Mouse (Mus musculus) T-cell, adult 2 months (primary cell): ENCODE data around the gene Arhgap32.

ENCODE experiments used
- DNase-seq: peaks from one replicate; pipeline ENCODE4 v3.0.0; 2022; ENCODE audit warnings: low spot score

The Arhgap32 gene

DNA sequence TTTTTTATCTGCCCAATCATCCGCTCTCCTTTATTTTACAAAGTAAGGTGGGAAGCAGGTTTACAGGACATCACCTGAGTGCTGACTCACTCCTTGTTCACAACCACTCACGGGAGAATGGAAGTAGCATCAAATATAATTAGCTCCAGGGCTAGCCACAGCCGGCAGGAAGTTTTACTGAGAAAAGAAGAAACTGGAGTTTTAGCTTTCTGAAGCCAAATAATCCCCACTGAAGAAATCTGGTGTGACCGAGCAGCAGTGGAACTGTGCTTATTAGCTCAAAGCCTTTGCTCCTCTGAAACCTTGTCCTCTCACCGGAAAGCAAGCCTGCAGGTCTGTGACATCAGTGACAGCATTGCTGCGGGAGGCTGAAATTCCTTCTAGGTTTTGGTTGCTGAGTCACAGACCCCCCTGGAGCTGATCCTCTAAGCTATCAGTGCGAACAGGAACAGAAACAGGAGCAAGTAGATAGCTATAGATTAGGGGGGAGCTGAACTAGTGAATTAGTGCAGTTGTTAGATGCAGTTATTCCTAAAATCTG lies 88.6 kb downstream of the Arhgap32 start:
- DNase-seq: no peak

DNA sequence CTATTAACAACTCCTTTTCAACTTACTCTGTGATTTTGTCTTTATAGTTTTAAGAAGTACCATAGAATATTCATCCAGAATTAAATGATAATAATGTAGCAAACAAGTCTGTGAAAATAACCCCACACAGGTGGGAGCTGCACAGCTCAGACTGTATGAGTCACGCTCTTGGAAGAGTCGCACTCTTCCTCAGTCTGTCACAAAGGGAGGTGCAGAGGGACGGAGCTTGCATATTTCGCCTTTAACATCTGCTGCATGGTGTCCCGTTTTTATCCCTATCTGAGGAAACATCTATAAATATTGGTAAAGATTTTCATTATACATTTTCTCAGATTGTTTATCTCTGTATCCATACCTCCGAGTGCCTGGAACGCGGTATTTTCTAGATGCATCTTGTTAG lies 91.2 kb downstream of the Arhgap32 start:
- no peak for DNase-seq

DNA sequence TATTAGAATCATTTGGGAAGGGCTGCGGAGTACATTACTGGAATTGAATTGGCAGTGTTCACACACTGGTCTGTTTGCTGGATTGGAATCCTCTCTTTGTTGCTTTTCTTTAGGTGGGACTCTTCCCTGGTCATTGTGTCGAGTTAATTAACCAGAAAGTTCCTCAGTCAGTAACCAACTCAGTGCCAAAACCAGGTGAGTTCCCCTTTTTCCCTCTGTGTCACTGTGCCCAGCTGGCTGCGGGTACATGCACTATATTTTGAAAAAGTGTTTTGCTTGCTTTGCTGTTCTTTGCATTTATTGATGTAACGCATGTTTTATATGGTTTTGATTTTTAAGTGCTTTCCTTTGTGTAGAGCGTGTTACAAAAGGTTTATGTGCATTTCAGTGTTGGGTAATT lies 92.1 kb downstream of the Arhgap32 start:
- no peak for DNase-seq

DNA sequence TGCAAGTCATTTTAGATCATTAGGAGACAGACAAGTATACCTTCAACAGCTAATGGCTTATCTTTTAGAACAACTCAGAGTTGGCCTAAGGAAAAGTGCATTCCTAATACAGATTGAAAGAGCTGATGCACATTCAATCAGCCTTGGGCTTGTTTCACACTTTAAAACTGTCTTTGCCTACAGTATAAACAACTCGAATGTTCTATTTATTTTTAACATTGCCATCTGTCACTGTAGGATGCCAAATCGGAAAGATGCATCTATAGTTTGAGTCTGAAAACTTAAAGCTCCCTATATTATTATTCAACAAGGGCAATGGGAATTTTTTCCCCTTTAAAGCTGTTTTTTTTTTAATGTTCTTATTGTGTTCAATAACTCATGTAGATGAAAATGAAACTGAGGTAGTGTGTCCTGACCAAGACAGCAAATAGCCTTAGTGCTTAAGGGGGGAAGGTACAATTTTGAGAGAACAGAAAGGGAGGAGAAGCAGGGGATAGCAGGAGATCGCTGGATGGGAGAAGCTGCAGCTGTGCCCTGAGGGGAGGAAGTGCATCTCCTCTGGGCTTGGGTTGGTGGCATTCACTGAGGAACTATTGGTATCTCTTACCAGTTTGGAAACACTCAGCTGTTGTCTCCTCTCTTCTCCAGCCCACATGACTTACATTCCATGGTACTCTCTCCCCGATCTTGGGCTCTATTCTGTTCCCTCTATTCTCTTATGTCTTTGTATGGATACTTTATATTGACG lies 101.1 kb downstream of the Arhgap32 start:
- DNase-seq: no peak

DNA sequence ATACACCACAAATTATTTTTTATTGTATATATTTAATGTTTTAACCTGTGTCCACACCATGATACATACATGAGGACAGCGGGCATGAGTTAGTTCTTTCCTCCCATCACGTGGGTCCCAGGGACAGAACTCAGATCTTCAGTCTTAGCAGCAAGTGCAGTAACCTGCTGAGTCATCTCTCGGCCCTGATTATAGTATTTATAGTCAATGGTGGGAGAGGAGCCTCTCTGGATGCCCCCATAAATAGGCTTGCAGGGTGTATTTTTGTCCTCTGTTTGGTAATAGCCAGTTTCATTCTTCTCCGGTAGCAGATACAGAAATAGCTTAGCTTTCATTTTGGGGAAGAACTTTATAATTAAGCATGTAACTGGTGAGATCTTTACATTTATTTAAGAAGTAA lies 103.5 kb downstream of the Arhgap32 start:
- DNase-seq: no peak

DNA sequence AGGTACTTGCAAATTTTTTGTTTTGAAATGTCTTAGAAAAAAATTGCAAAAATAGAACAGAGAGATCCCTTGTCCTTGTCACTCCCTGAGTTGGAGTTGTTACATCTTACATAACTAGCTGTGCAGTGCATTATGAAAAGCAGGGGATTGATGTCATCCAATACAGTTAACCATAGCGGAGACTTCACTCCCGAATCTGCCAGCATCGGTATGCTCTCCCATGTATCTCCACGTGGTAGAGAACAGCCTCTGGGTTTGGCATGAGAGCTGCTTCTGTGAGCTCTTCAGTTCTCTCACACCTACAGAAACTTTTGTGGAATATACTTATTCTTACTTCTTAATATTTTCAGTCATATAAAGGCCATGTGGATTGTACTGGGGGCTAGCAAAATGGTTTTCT lies 106.2 kb downstream of the Arhgap32 start:
- DNase-seq: no peak

DNA sequence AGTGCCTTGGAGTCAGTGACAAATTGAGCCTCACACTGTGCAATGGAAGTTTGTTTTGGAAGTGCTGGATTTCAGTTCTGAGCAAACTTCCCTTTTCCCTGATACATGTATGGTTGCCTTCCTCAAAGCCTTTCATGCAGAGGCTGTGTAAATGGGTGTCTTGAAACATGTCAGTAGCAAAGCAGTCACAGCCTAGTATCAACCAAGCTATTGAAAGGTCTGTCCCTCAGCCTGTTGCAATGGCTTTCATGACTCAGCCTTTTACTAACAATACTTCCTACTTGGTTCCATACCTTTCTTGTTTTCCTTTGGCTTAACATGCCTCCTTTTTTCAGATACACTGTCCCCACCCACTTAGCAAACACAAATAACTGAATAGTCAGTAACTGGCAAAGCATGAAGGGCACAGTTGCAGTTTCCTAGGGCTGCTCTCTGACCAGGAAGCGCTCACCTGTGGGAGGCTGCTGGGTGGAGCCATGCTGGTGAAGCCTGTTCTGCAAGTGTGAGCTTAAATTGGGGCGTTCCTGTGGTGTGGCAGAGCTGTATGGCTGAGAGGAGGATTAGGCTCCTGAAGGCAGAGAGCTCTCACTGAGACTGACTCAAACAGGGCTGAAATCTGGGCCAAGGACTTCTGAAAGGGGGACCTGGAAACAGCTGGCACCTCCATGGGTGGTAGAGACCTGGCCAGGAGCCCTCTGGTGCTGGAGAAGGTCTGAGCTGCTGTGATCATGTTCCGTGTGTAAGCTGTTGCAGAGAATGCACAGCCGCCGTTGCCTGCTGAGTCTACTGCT lies 108.0 kb downstream of the Arhgap32 start:
- no peak for DNase-seq

DNA sequence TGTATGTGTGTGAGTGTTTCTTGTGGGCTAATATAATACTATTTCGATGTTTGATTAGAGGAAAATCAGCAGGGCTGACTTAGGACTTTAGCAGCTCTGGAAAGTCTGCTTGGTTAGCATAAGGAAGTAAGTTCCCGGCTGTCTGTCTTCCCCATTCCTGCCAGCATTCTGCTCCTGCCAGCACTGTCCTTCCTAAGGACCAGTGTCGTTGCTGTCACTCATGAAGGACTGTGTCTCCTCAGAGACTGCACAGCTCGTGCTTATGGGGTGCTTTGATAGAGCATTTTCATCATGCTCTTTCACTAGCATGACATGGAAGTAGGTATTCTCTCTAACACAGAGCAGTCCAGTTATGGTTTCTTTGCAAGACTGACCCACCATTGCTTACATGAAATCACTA lies 109.0 kb downstream of the Arhgap32 start:
- no peak for DNase-seq

DNA sequence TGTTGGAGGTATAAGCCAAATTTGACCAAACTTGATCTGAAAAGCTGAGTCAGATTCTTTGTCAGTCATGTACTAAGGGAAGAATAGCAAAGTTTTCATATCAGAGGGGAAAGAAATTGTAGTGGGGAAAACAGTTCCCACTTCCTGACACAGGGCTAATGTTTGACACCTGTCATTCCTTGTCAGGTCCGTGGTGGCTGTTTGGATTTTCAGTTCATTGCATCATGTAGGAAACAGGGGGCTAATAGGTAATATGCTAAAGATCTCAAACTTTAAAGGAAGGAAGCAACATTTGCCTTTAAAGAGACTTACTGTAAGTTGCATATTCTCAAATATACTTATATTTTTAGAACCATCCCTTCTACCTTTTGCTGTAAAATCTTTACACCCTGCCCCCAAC lies 109.6 kb downstream of the Arhgap32 start:
- no peak for DNase-seq

DNA sequence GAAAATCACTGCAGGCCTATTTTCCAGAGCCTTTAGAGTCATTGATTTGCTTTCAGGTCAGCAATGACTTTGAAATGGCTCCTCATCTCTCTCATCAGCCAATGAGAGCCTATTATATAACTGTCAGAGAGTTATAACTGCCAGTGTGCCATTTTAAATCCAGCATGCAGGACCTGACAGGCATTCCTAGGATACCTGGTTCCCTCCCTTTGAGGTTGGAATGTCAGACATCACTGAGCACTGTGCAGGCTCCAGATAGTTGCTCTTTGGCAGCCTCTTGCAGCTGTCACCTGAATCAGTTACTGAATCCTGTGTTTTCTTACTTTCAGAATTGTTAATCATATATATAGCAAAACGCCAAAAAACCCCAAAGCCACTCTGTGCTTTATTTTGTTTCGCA lies 111.1 kb downstream of the Arhgap32 start:
- DNase-seq: no peak

DNA sequence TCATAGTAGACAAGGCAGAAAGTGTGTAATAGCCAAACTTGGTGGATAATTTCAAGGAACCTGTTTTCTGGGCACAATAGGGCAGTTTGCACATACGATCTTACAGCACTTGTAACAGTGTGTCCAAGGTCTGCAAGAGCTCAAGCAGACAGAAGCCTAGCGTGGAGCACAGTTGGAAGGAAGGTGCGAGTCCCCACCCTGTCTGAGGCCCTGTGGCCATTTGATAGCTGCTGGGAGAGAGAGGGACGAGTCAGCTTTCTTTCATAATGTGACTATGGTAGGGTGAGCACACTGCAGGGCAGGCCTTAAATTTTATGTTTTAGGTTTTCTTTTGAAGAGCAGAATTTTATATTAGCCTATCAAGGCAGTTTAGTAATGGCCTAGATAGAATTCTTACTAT lies 117.7 kb downstream of the Arhgap32 start:
- no peak for DNase-seq

DNA sequence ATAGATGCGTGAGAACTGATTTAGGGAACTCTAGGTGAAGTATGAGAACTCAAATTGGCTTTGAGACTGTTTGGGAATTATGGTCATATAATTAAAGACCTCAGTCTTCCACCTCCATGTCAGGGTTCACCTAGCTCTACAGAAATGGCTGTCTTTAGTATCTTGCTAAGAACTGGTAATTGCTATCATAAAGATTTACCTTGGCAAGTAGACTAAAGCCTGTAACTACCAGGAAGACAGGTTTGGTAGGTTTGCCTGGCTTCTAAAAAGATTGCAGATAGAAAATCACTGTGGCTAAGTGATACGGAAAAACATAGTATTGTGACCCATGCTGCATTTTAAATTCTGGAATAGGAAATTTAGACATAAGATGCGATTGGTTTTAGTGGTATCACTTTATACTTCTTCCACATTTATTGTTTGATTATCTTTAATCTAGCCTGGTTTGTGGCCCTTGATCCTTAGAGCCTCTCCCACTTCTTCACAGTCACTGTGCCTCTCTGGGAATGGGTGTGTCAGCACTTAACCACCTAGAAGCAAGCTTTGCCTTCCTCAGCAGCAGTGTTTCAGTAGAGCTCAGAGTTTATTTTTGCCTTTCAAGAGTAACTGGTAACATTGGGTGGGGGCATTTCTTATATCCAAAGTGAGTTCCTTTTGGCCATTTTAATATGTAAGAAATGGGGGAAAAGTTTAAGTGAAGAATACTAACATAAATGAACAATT lies 119.0 kb downstream of the Arhgap32 start:
- no peak for DNase-seq

DNA sequence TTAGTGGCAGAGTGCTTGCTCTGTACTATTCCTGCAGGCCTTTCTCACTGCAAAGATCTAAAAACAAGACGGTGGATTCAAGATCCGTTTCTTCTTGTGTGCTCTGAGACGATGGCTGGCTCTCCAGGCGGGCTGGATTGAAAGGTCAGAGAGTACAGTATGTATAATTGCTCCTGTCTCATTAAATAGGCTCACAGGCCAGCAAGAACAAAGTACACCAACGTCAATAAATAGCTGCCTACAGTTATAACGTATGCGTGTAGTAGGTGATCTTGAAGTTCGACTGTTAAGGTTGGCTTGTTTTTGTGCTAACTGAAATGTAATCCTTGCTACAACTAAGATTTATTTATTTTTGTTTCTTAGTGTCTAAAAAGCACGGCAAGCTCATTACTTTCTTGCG lies 123.0 kb downstream of the Arhgap32 start:
- no peak for DNase-seq

DNA sequence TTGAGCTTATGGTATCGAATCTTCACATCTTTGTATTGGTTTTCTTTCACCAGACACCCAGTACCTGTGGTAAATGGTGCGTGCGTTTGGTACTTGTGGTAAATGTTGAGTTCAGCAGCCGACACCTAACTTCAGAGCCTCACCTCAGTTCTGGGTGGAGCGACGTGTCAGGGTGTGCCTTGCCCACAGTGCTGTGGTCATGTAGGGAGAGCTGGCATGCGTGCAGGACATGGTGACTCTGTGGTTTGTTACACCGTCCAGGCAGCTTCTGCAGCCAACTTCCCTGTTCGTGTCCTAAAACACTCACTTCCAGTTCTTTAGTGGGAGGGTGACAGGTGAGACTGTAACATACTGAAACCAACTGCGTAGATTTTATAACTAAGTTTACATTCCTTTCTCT lies 123.5 kb downstream of the Arhgap32 start:
- no peak for DNase-seq

DNA sequence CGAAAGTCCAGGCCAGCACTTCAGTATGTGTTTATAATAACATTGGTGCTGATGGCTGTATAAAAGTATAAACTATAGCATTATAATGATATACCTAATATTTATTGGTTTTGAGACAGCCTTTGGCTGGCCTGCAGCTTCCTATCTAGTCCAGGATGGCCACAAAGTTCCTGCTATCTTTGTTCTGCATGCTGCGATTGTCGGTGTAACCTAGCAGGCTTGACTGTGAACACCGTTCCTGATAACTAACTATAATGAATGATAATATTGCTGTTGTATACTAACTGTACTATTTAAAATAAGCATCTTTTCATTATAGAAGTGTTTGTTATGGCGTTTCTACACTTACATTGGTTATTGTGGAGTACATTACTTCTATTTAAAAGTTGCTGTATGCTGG lies 124.5 kb downstream of the Arhgap32 start:
- no peak for DNase-seq

DNA sequence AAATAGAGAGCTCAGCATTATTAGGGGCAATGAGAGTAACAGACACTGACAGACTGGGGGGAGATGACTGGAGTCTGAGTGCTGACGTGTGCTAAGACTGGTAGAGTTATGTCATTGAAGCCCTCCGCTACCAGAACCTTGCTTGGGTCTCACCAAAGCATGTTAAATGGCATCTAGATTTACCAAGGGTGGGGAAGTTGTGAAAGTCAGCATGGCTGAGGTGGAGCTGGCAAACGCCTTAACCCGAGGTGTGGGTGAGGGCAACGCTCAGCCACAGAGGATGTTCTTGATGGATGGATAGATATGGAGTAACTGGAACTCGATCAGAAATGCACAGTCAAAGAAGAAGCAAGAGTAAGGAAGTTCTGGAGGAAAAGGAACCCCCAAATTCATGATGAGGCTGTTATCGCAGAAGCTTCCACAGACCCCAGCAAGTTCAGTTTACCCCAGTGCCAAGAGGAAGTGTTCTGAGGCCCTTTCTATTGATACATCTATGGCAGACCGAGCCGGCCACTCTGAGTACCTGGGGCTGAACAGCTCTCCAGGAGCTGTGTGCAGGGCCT lies 125.8 kb downstream of the Arhgap32 start:
- DNase-seq: no peak

DNA sequence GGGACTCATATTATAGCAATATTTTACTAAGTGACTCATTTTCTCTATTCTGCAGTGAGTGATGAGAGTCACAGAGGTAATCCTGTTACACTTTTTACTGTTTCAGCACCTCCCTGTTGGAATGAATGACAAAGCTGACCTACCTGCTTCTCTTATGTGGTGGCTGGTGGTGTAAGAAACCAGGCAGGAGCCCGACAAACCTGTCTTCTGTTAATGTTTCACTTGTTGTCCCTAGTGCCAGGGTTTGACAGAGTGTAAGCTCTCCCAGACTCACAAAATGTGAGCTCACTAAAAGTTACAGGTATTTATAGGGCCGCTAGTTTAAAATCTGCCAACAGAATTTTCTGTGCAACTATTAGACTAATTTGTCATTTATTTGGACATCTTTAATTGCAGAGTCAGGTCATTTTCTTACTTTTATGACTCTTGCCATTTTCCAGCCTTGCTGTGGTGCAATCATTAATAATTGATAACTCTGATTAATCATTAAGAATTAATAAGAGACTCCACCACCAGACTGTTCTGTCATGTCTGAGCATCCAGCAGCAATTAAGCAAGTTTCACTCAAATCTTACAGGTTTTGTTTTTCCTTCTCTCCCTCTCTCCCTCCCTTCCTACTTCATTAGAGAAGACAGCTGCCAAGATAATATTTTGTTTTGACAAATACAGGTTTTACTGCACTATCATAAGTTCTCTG lies 127.1 kb downstream of the Arhgap32 start:
- no peak for DNase-seq

DNA sequence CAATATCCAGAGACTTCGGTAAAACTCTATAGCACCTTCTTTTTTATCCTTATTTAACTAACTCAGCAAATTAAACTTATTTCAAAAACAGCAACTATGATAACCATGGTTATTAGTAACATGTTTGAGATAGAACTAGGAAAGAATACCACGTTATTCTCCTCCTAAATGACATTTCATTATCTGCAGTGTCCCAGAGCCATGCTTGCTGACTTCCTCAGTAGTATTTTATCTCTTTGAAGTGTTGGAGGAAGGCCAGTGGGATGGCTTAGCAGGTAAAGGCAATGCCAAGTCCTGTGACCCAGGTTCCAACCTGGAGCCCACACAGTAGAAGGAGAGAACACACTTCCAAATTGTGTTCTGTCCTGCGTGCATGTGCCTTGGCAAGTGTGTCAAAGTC lies 129.3 kb downstream of the Arhgap32 start:
- DNase-seq: no peak

DNA sequence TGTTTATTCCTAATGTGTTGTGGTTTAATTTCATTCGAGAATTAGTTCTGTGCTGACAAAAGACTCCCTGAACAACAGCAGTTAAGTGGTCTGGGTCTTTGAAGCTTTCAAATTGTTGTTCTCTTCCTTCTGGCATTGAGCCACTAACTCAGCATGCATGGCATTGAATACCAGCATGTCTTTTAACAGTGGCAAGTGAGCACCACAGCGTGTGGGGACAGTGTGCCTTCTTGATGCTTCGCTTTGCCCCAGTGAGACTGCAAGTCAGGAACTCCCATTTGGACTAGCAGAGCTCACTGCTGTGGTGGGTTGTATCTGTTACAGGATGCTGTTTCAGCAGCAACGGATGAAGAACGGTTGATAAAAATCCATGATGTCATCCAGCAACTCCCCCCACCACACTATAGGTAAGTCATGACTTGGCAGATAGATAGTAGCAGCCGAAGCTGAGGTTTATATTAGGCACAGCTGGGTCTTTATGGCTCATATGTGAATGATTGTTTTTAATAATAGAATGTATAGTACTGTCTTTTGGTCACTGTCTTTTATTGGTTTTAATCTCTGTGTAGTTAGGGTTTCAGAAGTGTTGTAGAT lies 130.3 kb downstream of the Arhgap32 start:
- DNase-seq: no peak

DNA sequence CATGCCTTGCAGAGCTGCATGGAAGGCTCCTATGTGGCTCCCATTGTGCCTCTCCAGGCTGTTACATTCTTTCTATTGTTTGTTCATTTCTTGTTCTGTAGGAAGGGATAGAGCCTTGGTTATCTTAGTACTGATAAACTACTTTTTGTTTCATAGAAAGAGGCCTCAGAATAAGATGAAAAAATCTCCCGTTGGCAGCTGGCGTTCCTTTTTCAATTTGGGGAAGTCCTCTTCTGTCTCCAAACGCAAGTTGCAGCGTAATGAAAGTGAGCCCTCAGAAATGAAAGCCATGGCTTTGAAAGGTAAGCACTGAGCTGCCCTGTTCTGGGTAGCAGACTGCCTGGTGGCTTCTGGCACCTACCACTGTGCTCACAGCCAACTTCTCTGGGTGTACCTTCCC lies 134.6 kb downstream of the Arhgap32 start:
- no peak for DNase-seq

DNA sequence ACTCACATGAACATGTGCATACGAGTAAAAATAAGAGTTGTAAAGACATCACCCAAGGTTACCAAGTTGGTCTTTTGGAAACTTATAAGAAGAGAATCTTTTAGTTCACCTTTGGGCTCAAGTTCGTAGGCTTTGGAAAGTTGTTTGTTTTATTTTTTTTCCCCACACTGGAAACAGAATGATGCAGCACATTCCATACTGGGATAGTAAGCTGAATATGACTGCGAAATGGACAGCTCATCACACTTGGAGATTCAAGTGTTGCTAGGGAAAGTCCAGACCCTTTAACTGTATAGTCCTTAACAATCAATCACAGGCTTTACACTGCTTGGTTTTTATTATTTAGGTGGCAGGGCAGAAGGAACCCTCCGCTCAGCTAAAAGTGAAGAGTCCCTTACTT lies 137.8 kb downstream of the Arhgap32 start:
- DNase-seq: no peak
